Mouse (Mus musculus) small intestine, adult 2 months (tissue): ENCODE data around the gene Aatk. TPM values are rescaled to one million over a fixed set of nuclear protein-coding genes. Genes with fewer than 3 reads are reported as not detected.

Source experiments
- H3K27ac ChIP-seq: fragments of 200-500 bp; 2 replicates; pipeline ENCODE4 v1.5.1; 2012; ENCODE audit warnings: low read depth, low read length, control low read depth, inconsistent platforms; ENCODE audit not compliant: insufficient read depth
- H3K27me3 ChIP-seq: fragments of 200-500 bp; 2 replicates; pipeline ENCODE4 v1.6.1; 2012; ENCODE audit warnings: mild to moderate bottlenecking, moderate library complexity, low read length, inconsistent platforms; ENCODE audit not compliant: control insufficient read depth, insufficient read depth
- H3K36me3 ChIP-seq: fragments of 200-500 bp; 2 replicates; pipeline ENCODE4 v1.6.1; 2012; ENCODE audit warnings: mild to moderate bottlenecking, low read length, control low read depth, inconsistent platforms; ENCODE audit not compliant: control insufficient read depth, insufficient read depth
- H3K4me1 ChIP-seq: fragments of 200-500 bp; 2 replicates; pipeline ENCODE4 v1.6.1; 2012; ENCODE audit warnings: low read length, inconsistent platforms, mixed read lengths; ENCODE audit not compliant: control insufficient read depth, insufficient read depth, insufficient read length
- H3K4me3 ChIP-seq: fragments of 200-500 bp; 2 replicates; pipeline ENCODE4 v1.5.1; 2012; ENCODE audit warnings: low read depth, mild to moderate bottlenecking, control low read depth, inconsistent platforms, low read length, moderate library complexity
- CTCF ChIP-seq: fragments of 200-500 bp; IDR thresholded peaks from 2 replicates; pipeline ENCODE4 v1.5.1; 2012; ENCODE audit warnings: low read depth, mild to moderate bottlenecking, control low read depth, inconsistent platforms, low read length, moderate library complexity, mixed read lengths; ENCODE audit not compliant: insufficient replicate concordance, insufficient read length; ENCODE audit errors: extremely low read depth
- POLR2A ChIP-seq: fragments of 200-500 bp; IDR thresholded peaks from 2 replicates; pipeline ENCODE4 v1.6.1; 2012; ENCODE audit warnings: low read depth, mild to moderate bottlenecking, control low read depth, inconsistent platforms, low read length, moderate library complexity
- WGBS: fragments of 180-500 bp; shearing (Covaris S2); methylation state at CpG from one replicate; pipeline ENCODE4 v1.1.7; 2018; 5-methylcytosine and 5-hydroxymethylcytosine counted together
- polyA plus RNA-seq: library from polyadenylated mRNA; depleted of rRNA; stranded (reverse); fragments of >200 nt; gene quantifications from 2 replicates; pipeline ENCODE4 v1.2.3, GENCODE M21; 2012

Gene Aatk
- polyA plus RNA-seq, 1 experiment, result 6.0 TPM

GRCm38 (mm10) chr11:120052274-120052673 lies 5.3 kb upstream of the Aatk start:
- 65% methylated on average over 9 of the region's 9 CpGs for WGBS
- H3K4me1 ChIP-seq, result no peaks in the 10 kb centered on the region
- no peak overlapping the region for H3K27ac ChIP-seq
- no peak overlapping the region for H3K4me3 ChIP-seq
- TF ChIP-seq POLR2A (no peak), CTCF (no peak)
- peaks cover 13% of the 10 kb centered on the region for H3K27me3 ChIP-seq
- no peaks in the 10 kb centered on the region for H3K36me3 ChIP-seq

- Histone ChIP-seq H3K27ac (no peak overlapping the region), H3K36me3 (no peaks in the 10 kb centered on the region), H3K27me3 (peaks cover 24% of the 10 kb centered on the region), H3K4me1 (peaks cover 3% of the 10 kb centered on the region; the same call in 1 of the 2 replicates), H3K4me3 (no peak overlapping the region)
- WGBS, result 55% methylated on average over 14 of the region's 14 CpGs
- TF ChIP-seq CTCF (no peak), POLR2A (no peak)
Observed at GRCm38 (mm10) chr11:120051124-120051811, 4.3 kb upstream of the Aatk start.

- TF ChIP-seq POLR2A (no peak), CTCF (no peak)
- 84% methylated on average over 8 of the region's 8 CpGs for WGBS
- Histone ChIP-seq H3K27me3 (peaks cover 30% of the 10 kb centered on the region), H3K4me3 (no peak overlapping the region), H3K4me1 (peaks cover 3% of the 10 kb centered on the region; the same call in 1 of the 2 replicates), H3K36me3 (no peaks in the 10 kb centered on the region), H3K27ac (no peak overlapping the region)
Observed at GRCm38 (mm10) chr11:120049067-120049466, 2.1 kb upstream of the Aatk start.

- TF ChIP-seq POLR2A, result no peak
- no peak for TF ChIP-seq CTCF
Observed at GRCm38 (mm10) chr11:120048252-120048556, 1.2 kb upstream of the Aatk start.

GRCm38 (mm10) chr11:120047531-120048251 lies 724 bp upstream of the Aatk start:
- Histone ChIP-seq H3K4me3 (peak overlapping the region; percentile 59; the same call in 1 of the 2 replicates), H3K36me3 (no peaks in the 10 kb centered on the region), H3K27me3 (peaks cover 30% of the 10 kb centered on the region)

More at GRCm38 (mm10) chr11:120048252-120048556, 1.2 kb upstream of the Aatk start:
- H3K27me3 ChIP-seq, result peaks cover 30% of the 10 kb centered on the region
- H3K4me3 ChIP-seq, result no peak overlapping the region
- WGBS, result 11% methylated on average over 23 of the region's 23 CpGs
- H3K4me1 ChIP-seq, result peaks cover 3% of the 10 kb centered on the region; the same call in 1 of the 2 replicates
- no peaks in the 10 kb centered on the region for H3K36me3 ChIP-seq
- no peak overlapping the region for H3K27ac ChIP-seq

GRCm38 (mm10) chr11:120045839-120046552 lies 971 bp downstream of the Aatk start:
- no peak overlapping the region for H3K27ac ChIP-seq
- TF ChIP-seq POLR2A (no peak), CTCF (no peak)
- peak overlapping the region; percentile 59 for H3K4me3 ChIP-seq
- H3K36me3 ChIP-seq, result no peaks in the 10 kb centered on the region
- H3K4me1 ChIP-seq, result peaks cover 5% of the 10 kb centered on the region
- WGBS, result 47% methylated on average over 11 of the region's 11 CpGs
- peaks cover 30% of the 10 kb centered on the region for H3K27me3 ChIP-seq

More at GRCm38 (mm10) chr11:120047531-120048251, 724 bp upstream of the Aatk start:
- 26% methylated on average over 23 of the region's 23 CpGs for WGBS
- TF ChIP-seq POLR2A, result no peak
- TF ChIP-seq CTCF, result no peak
- Histone ChIP-seq H3K27ac (no peak overlapping the region), H3K4me1 (peaks cover 3% of the 10 kb centered on the region; the same call in 1 of the 2 replicates)

GRCm38 (mm10) chr11:120045341-120045740 lies 1.6 kb downstream of the Aatk start:
- 70% methylated on average over 4 of the region's 4 CpGs for WGBS
- Histone ChIP-seq H3K4me1 (peaks cover 7% of the 10 kb centered on the region), H3K36me3 (no peaks in the 10 kb centered on the region), H3K4me3 (no peak overlapping the region), H3K27me3 (peaks cover 30% of the 10 kb centered on the region), H3K27ac (no peak overlapping the region)
- TF ChIP-seq POLR2A, result no peak
- TF ChIP-seq CTCF, result no peak
